Mouse (Mus musculus) megakaryocyte, adult 5-6 weeks (primary cell): ENCODE results near the gene 4931428L18Rik. TPM values are rescaled to one million over a fixed set of nuclear protein-coding genes. Genes with fewer than 3 reads are reported as not detected.
A peak's percentile ranks its signal among the peaks of the same experiment; 100 is the strongest.

Experiments
- ATAC-seq: 2 replicates; pipeline ENCODE4 v1.8.0; 2016; ENCODE audit warnings: mild to moderate bottlenecking, inconsistent platforms; ENCODE audit not compliant: poor library complexity, severe bottlenecking
- total RNA-seq, 2 experiments: library from RNA; stranded (forward) in 1 of 2; stranded (reverse) in 1 of 2; fragments of 153-499, 151-499 nt in 1 of 2; fragments of 221-1000, 200-1000 nt in 1 of 2; gene quantifications; 2 replicates each; pipeline versions ENCODE4 v1.2.3 to v1.2.4; 2015 to 2017

The 4931428L18Rik gene
- total RNA-seq (2015) (0.18 TPM in 1 of 2 replicates, not detected in the other), total RNA-seq (2017) (not detected in 2 replicates)

- ATAC-seq = no peak
Observed at GRCm38 (mm10) chr1:31222564-31222963, at the start of gene 4931428L18Rik, which contains the start of gene Pih1d3. Gene 4931428L18Rik, minus strand, starts transcription at chr1:31222684. Gene Pih1d3, plus strand, starts transcription at chr1:31222838.

- no peak for ATAC-seq
Observed at GRCm38 (mm10) chr1:31260218-31260923, 37.9 kb upstream of the 4931428L18Rik start.

- no peak for ATAC-seq
Observed at GRCm38 (mm10) chr1:31233319-31234036, 11.0 kb upstream of the 4931428L18Rik start.

- ATAC-seq = no peak
Observed at GRCm38 (mm10) chr1:31220599-31221250, 1.8 kb downstream of the 4931428L18Rik start.

- no peak for ATAC-seq
Observed at GRCm38 (mm10) chr1:31214831-31215230, 7.7 kb downstream of the 4931428L18Rik start.

GRCm38 (mm10) chr1:31210144-31210543, 12.3 kb downstream of the 4931428L18Rik start:
- ATAC-seq = peak; percentile 80

GRCm38 (mm10) chr1:31205770-31206169, 16.7 kb downstream of the 4931428L18Rik start:
- ATAC-seq = no peak

GRCm38 (mm10) chr1:31205346-31205745, 17.1 kb downstream of the 4931428L18Rik start:
- no peak for ATAC-seq

GRCm38 (mm10) chr1:31203771-31204170, 18.7 kb downstream of the 4931428L18Rik start:
- no peak for ATAC-seq

- ATAC-seq = no peak
Observed at GRCm38 (mm10) chr1:31196959-31197358, 25.5 kb downstream of the 4931428L18Rik start.

GRCm38 (mm10) chr1:31195633-31196032, 26.9 kb downstream of the 4931428L18Rik start:
- no peak for ATAC-seq

GRCm38 (mm10) chr1:31190237-31190866, 32.1 kb downstream of the 4931428L18Rik start:
- ATAC-seq = no peak

GRCm38 (mm10) chr1:31178264-31178663, 44.2 kb downstream of the 4931428L18Rik start:
- ATAC-seq = no peak

GRCm38 (mm10) chr1:31176101-31176500, 46.4 kb downstream of the 4931428L18Rik start, which contains the start of gene Lgsn:
Gene Lgsn, plus strand, starts transcription at chr1:31176401.
- no peak for ATAC-seq

GRCm38 (mm10) chr1:31175401-31175800, 47.1 kb downstream of the 4931428L18Rik start:
- ATAC-seq = no peak

- no peak for ATAC-seq
Observed at GRCm38 (mm10) chr1:31165326-31166121, 57.0 kb downstream of the 4931428L18Rik start.

GRCm38 (mm10) chr1:31164527-31165189, 57.8 kb downstream of the 4931428L18Rik start:
- no peak for ATAC-seq

GRCm38 (mm10) chr1:31156884-31157283, 65.6 kb downstream of the 4931428L18Rik start:
- no peak for ATAC-seq

- ATAC-seq = no peak
Observed at GRCm38 (mm10) chr1:31156185-31156584, 66.3 kb downstream of the 4931428L18Rik start.
